Mouse (Mus musculus) lung, postnatal 0 days (tissue): ENCODE measurements around the gene Slc23a2. TPM values are rescaled to one million over a fixed set of nuclear protein-coding genes. Genes with fewer than 3 reads are reported as not detected.

Experiments
- ATAC-seq: fragments of 200-750 bp; cut with Nextera tagmentation; 2 replicates; pipeline ENCODE4 v1.8.0; 2017; ENCODE audit warnings: moderate library complexity
- DNase-seq: peaks from one replicate; pipeline ENCODE4 v3.0.0-alpha.2; 2016; ENCODE audit warnings: low spot score
- H3K27ac ChIP-seq: fragments of 300-500 bp; sonication (generic); 2 replicates; pipeline ENCODE4 v1.5.1; 2014; ENCODE audit warnings: antibody characterized with exemption, mild to moderate bottlenecking, low read length, mixed read lengths
- H3K27me3 ChIP-seq: fragments of 300-500 bp; sonication (generic); replicated peaks from 2 replicates; pipeline ENCODE4 v1.6.1; 2014; ENCODE audit warnings: low read length, mixed read lengths; ENCODE audit not compliant: insufficient read depth
- H3K36me3 ChIP-seq: fragments of 300-500 bp; sonication (generic); 2 replicates; pipeline ENCODE4 v1.6.1; 2014; ENCODE audit warnings: low read length, mixed read lengths; ENCODE audit not compliant: insufficient read depth
- H3K4me1 ChIP-seq: fragments of 300-500 bp; sonication (generic); 2 replicates; pipeline ENCODE4 v1.6.1; 2014; ENCODE audit warnings: antibody characterized with exemption, low read depth, low read length, mixed read lengths; ENCODE audit not compliant: insufficient read depth
- H3K4me2 ChIP-seq: fragments of 300-500 bp; sonication (generic); replicated peaks from 2 replicates; pipeline ENCODE4 v1.6.1; 2014; ENCODE audit warnings: low read depth, mild to moderate bottlenecking, low read length, moderate library complexity, mixed read lengths
- H3K4me3 ChIP-seq: fragments of 300-500 bp; sonication (generic); 2 replicates; pipeline ENCODE4 v1.5.1; 2014; ENCODE audit warnings: low read depth, low read length
- H3K9ac ChIP-seq: fragments of 300-500 bp; sonication (generic); replicated peaks from 2 replicates; pipeline ENCODE4 v1.6.1; 2014; ENCODE audit warnings: low read depth, mild to moderate bottlenecking
- H3K9me3 ChIP-seq: fragments of 300-500 bp; sonication (generic); 2 replicates; pipeline ENCODE4 v1.6.1; 2016; ENCODE audit warnings: low read length, mixed read lengths
- CTCF ChIP-seq: IDR thresholded peaks from 2 replicates; pipeline ENCODE4 v1.5.1; 2016; ENCODE audit warnings: antibody characterized with exemption, mild to moderate bottlenecking
- EP300 ChIP-seq: IDR thresholded peaks from 2 replicates; pipeline ENCODE4 v1.6.1; 2016; ENCODE audit warnings: antibody characterized with exemption, mild to moderate bottlenecking, control low read depth
- WGBS: fragments of 180-500 bp; shearing (Covaris S2); extraction: QIAGEN DNeasy Blood & Tissue Kit; methylation state at CpG from one replicate; pipeline ENCODE4 v1.1.7; 2014; 5-methylcytosine and 5-hydroxymethylcytosine counted together
- polyA plus RNA-seq: library from polyadenylated mRNA; unstranded; fragments of >200 nt; fragmentation: Nextera tagmentation; extraction: Ambion mirVana; gene quantifications from 2 replicates; pipeline ENCODE4 v1.2.1, GENCODE M21; 2015

The Slc23a2 gene
- polyA plus RNA-seq, 1 experiment from 2014 or later = 35.8 TPM

DNA sequence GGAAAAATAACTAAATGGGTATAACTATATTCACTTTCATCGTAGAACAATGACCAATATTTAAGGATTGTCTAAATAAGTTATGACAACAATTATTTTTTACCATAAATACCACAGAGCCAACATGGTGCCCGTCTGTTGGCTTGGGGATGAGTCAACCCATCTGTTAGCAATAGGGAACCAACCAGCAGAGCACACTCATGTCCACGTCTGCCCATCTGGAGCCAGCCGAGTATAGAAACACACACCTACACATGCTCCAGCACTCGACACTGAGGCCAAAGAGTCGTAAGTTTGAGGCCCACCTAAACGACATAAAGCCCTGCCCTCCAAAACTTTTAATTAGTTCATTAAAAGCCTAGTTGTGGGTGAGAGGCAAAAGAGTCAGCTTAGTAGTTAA is 15.7 kb downstream of the Slc23a2 start:
- no peak overlapping the region for H3K9ac ChIP-seq
- H3K4me3 ChIP-seq = no peak overlapping the region
- no peak overlapping the region for H3K4me2 ChIP-seq
- 92% methylated on average over 7 of the region's 7 CpGs for WGBS
- no peaks in the 10 kb centered on the region for H3K36me3 ChIP-seq
- no peak overlapping the region for H3K27ac ChIP-seq
- TF ChIP-seq CTCF (no peak), EP300 (no peak)
- no peaks in the 10 kb centered on the region; the same call in none of the 2 replicates for H3K4me1 ChIP-seq
- H3K9me3 ChIP-seq = no peaks in the 10 kb centered on the region
- ATAC-seq (no peak), DNase-seq (no peak)
- no peaks in the 10 kb centered on the region for H3K27me3 ChIP-seq

DNA sequence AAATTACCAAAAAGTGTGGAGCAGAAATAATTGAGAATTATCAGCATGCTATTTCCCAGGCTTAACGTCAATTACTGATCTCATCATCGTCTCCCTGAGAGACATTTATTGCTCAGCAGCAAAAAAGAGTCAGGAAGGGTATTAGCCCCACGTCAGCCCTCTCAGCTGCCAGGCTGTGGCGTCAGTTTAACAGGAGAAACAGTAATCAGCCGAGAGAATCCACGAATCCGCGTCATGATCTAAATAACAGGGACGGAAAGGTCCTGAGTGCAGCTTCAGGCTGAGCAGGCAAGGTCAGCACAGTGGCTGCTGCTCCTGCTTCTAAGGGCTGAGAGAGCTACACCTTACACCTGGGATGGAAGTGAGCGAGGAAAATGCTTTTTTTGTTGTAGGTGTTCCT is 17.0 kb downstream of the Slc23a2 start:
- ATAC-seq = no peak
- TF ChIP-seq CTCF = no peak
- no peak overlapping the region for H3K4me2 ChIP-seq
- no peak overlapping the region for H3K27ac ChIP-seq
- no peaks in the 10 kb centered on the region; the same call in 1 of the 2 replicates for H3K4me1 ChIP-seq
- H3K27me3 ChIP-seq = no peaks in the 10 kb centered on the region
- DNase-seq = no peak
- no peaks in the 10 kb centered on the region for H3K9me3 ChIP-seq
- WGBS = 69% methylated on average over 10 of the region's 10 CpGs
- H3K9ac ChIP-seq = no peak overlapping the region
- no peaks in the 10 kb centered on the region for H3K36me3 ChIP-seq
- no peak overlapping the region for H3K4me3 ChIP-seq

DNA sequence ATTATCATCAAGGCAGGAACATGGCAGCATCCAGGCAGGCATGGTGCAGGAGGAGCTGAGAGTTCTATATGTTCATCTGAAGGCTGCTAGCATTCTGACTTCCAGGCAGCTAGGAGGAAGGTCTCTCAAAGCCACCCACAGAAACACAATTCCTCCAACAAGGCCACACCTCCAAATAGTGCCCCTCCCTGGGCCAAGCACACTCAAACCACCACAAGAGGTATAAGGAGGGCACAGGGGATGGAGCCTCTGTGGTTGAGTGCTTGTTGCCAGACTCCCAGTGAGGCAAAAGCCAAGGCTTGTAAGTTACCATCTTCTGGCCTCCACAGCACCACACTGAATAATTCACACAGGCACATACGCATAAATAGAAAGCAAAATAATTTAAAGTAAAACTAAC is 18.6 kb downstream of the Slc23a2 start:
- Histone ChIP-seq H3K4me3 (no peak overlapping the region), H3K27me3 (no peaks in the 10 kb centered on the region), H3K9me3 (no peaks in the 10 kb centered on the region), H3K4me2 (no peak overlapping the region), H3K36me3 (no peaks in the 10 kb centered on the region), H3K9ac (no peak overlapping the region), H3K4me1 (no peaks in the 10 kb centered on the region), H3K27ac (no peak overlapping the region)
- DNase-seq = no peak
- WGBS = 95% methylated on average over 1 of the region's 1 CpGs
- peak; percentile 50; the same call in 1 of the 2 replicates for ATAC-seq
- TF ChIP-seq CTCF (no peak), EP300 (no peak)

DNA sequence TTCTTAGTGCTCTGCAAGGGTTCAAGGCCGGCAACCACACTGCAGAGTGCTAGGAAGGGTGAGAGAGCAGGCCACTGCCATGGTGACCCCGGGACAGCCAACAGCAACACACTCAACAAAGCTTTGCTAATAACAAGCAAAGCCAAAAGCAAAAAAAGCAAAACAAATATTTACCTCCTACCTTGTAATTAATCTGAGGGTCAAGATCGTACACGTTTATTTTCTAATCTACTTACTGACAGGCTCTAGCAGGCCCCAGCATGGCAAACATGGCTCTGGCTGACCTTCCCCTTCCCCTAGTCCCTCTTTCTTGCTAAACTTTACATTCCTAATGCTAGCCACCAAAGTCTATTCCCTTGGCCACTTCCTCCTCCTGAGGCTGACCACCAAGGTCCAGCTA is 21.8 kb downstream of the Slc23a2 start:
- ATAC-seq = no peak
- 66% methylated on average over 4 of the region's 4 CpGs for whole genome bisulfite sequencing
- no peak overlapping the region for H3K9ac ChIP-seq

DNA sequence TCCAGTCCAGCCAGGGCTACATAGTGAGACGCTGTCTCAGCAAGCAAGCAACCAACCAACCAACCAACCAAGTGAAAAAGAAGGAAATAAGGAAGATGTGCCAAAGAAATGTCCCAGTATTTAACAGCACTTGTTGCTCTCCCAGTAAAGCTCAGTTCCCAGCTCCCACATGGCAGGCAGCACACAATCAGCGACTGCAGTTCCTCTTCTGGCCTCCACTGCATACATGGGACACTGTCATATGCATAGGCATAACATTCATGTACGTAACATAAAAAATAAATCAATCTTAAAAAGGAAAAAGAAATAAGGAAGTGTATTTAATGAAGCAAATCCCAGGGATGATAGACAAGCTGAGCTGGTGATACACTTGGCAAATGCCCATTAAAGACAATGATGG is 23.9 kb downstream of the Slc23a2 start:
- Histone ChIP-seq H3K9me3 (no peaks in the 10 kb centered on the region), H3K9ac (no peak overlapping the region), H3K4me3 (no peak overlapping the region), H3K27me3 (no peaks in the 10 kb centered on the region), H3K4me2 (no peak overlapping the region), H3K4me1 (no peaks in the 10 kb centered on the region), H3K27ac (no peak overlapping the region), H3K36me3 (no peaks in the 10 kb centered on the region)
- DNase-seq (no peak), ATAC-seq (no peak)
- 85% methylated on average over 3 of the region's 3 CpGs for WGBS
- TF ChIP-seq EP300 = no peak
- no peak for TF ChIP-seq CTCF

More for the DNA sequence above, 21.8 kb downstream of the Slc23a2 start:
- H3K36me3 ChIP-seq = no peaks in the 10 kb centered on the region
- no peak overlapping the region for H3K4me3 ChIP-seq
- H3K27me3 ChIP-seq = no peaks in the 10 kb centered on the region
- no peaks in the 10 kb centered on the region for H3K4me1 ChIP-seq
- H3K27ac ChIP-seq = no peak overlapping the region
- no peaks in the 10 kb centered on the region for H3K9me3 ChIP-seq
- no peak for TF ChIP-seq EP300
- no peak for TF ChIP-seq CTCF
- DNase-seq = no peak
- no peak overlapping the region for H3K4me2 ChIP-seq

DNA sequence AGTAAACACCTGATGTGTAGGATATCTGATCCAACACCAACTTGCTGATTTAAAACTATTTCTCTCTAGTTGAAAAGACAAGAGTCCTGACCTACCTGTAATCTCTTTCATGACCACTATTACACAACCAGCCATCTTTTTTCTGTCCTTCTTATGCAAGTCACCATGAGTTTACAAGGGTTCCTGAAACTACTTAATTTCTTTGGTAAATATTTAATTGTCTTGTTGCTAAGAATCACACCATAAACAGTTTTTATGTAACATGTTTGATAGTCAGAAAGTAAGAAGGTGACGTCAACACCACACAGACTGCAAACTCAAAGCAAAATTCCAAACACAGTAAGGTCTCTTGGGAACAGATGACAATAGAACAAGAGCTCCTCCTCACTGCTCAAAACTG is 26.3 kb downstream of the Slc23a2 start:
- Histone ChIP-seq H3K4me2 (no peak overlapping the region), H3K4me1 (no peaks in the 10 kb centered on the region), H3K27me3 (no peaks in the 10 kb centered on the region), H3K4me3 (no peak overlapping the region), H3K9ac (no peak overlapping the region), H3K9me3 (no peaks in the 10 kb centered on the region), H3K36me3 (no peaks in the 10 kb centered on the region), H3K27ac (no peak overlapping the region)
- DNase-seq (peak; percentile 63), ATAC-seq (peak; percentile 73)
- no peak for TF ChIP-seq CTCF
- TF ChIP-seq EP300 = peak; percentile 86
- WGBS = 67% methylated on average over 1 of the region's 1 CpGs

DNA sequence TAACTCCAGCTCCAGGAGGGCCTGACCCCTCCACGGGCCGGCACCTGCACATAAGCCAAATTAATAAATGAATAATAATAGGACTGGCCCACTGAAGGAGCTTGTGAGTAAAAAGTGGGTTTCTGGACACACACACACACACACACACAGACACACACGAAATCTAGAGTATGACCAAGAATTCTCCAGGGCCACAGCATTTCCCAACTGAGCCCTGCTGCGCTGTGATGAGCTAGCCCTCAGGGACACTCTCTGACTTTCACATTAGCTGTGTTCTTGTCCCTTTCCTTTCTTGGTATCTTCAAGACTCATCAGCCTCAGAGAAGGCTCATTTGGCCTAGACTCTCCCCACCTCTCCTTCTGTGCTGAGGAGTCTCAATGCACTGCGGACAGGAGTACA is 29.0 kb downstream of the Slc23a2 start:
- Histone ChIP-seq H3K27me3 (no peaks in the 10 kb centered on the region), H3K4me3 (no peak overlapping the region), H3K9ac (no peak overlapping the region), H3K9me3 (no peaks in the 10 kb centered on the region), H3K4me1 (no peaks in the 10 kb centered on the region), H3K36me3 (no peaks in the 10 kb centered on the region), H3K4me2 (no peak overlapping the region), H3K27ac (no peak overlapping the region)
- ATAC-seq = no peak
- no peak for TF ChIP-seq CTCF
- no peak for TF ChIP-seq EP300
- 88% methylated on average over 5 of the region's 5 CpGs for WGBS
- no peak for DNase-seq
